Mouse (Mus musculus): ENCODE data around the gene Adarb2.
"Not testable (repeated sequence)": the region's sequence is repeated elsewhere in the genome, so short reads cannot be mapped to it uniquely, and the experiment has no call there.

Adarb2 gene

GRCm38 (mm10) chr13:8590460-8590859 is 387.8 kb downstream of the Adarb2 start:
- no peak for DNase-seq

DNA sequence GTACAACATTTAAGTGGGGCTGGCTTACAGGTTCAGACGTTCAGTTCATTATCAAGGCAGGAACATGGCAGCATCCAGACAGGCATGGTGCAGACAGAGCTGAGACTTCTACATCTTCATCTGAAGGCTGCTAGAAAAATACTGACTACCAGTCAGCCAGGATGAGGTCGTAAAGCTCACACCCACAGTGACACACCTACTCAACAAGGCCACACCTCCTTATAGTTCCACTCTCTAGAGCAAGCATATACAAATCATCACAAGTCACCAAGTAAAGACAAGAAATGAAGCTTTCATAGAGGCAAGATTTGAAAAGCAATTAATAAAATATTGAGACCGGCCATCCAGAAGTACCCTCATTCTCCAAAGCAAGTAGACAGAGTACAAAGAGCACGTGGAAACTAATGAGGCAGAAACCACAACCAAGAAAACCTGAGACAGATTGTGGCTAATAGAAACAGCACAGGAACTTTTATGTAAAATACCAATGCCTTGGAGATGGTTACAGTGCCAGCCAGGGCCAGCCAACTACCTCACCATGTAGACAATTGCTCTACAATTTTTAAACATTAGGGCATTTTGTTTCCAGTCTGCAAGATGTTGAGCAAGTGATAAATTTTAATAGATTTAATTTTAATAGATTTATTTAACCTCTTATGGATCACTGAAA is 394.4 kb downstream of the Adarb2 start:
- no peak for DNase-seq

GRCm38 (mm10) chr13:8597647-8598017 is 395.0 kb downstream of the Adarb2 start:
- DNase-seq = no peak

DNA sequence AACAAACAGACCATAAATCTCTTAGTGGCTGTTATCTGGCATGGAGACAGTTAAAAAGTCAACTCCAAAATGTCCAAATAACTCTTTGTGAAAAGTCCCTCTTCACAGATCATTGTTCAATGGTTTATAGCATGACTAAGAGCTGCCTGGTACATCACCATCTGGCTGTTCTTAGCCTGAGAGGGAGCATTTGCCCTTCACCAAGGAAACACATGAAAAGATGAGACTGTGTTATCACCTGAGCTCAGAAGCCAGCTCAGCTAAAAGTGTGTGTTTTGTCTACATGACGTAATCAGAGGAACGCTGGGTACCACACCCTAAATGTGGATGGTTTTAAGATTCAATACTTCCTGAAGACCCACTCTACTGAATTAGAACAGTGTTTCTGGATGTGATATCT is 403.0 kb downstream of the Adarb2 start:
- no peak for DNase-seq

GRCm38 (mm10) chr13:8608040-8608439 is 405.4 kb downstream of the Adarb2 start:
- no peak for DNase-seq

DNA sequence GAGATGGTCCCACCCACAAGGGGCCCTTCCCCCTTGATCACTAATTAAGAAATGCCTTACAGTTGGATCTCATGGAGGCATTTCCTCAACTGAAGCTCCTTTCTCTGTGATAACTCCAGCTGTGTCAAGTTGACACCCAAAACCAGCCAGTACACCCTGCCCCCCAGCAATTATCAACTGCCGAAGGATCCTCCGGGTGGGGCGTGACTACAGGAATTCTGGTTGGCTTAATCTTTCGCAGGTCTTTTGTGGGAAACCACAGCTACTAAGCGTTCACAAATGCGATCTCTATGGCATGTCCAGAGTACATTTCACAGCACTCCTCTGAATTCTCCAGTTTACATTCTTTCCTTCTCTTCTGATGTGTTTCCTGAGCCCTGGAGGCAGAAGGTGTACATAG is 406.3 kb downstream of the Adarb2 start:
- not testable (repeated sequence) for DNase-seq

GRCm38 (mm10) chr13:8610956-8611355 is 408.3 kb downstream of the Adarb2 start:
- DNase-seq = no peak

GRCm38 (mm10) chr13:8612618-8613391 is 410.1 kb downstream of the Adarb2 start:
- no peak for DNase-seq

DNA sequence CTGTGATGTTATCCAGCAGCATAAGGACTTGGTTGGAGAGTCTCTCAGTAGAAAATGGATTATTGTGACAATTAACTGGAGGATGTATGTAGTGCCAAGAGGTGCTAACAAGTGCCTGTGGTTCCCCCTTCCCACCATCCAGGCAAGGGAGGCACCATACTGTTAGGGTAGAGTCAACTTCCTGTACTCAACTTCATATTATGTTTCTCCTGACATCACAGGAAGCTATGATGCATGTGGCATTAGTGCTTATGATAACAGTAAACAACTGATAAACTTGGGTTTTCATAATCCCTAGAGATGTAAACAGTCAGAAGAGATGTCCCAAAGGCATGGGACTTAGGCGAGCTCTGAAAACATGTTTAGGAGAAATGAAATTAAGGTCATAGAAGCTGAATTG is 414.0 kb downstream of the Adarb2 start:
- DNase-seq = no peak

DNA sequence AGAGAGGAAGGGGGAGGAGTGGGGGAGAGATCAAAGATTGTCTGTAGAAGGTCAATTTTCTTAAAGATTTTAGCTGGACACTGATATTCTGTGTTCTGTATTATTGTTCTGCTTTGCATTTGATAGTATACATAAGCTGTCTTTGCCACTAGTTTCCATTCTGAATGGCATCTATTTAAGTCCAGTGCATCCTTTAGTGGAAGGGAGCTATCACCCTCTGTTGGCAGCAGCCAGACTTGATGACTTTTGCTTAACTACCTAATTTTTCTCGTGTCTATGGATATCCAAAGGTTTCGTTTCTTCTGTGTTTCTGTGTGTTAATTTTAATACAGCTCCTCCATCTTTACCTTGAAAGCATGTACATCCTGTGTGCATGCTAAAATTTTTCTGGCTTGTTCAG is 419.6 kb downstream of the Adarb2 start:
- DNase-seq = no peak

DNA sequence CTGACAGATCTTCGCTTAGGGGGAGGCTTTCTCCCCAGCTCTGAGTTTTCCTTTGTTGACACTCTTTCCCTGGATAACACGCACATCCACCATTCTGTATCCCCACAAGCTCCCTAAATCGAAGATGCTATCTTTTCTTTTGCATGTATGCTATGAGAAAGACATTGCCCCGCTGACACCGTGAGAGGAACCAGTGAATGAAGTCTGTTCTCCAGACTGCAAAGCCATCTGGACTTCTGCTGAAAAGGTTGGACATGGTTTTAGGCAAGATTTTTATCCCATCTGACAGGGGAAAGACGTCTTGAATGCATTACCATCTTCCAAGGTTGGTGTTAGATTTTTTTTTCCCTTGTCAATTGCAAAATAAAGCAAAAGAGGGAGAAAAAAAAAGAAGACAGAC is 426.9 kb downstream of the Adarb2 start:
- DNase-seq = no peak

- DNase-seq = no peak
Measured at GRCm38 (mm10) chr13:8631618-8632017, 429.0 kb downstream of the Adarb2 start.

DNA sequence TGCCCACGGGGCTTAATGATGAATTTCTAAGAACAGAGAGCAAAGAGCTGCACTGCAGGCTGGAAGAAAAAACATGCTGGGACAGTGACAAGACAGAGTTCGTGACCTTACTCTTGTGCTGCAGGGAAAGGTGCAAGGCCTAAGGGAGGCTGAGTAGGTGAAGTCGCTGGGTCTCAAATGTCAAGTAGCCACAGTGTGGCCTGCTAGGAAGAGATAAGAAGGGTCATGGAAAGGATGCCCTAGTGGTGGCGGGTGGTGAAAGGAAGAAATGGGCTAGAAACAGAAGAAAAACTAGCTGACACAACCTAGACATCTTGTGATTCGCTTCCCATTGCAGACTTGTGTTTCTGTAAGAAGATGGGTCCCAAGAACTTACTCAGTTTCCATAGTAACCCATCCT is 429.4 kb downstream of the Adarb2 start:
- no peak for DNase-seq

DNA sequence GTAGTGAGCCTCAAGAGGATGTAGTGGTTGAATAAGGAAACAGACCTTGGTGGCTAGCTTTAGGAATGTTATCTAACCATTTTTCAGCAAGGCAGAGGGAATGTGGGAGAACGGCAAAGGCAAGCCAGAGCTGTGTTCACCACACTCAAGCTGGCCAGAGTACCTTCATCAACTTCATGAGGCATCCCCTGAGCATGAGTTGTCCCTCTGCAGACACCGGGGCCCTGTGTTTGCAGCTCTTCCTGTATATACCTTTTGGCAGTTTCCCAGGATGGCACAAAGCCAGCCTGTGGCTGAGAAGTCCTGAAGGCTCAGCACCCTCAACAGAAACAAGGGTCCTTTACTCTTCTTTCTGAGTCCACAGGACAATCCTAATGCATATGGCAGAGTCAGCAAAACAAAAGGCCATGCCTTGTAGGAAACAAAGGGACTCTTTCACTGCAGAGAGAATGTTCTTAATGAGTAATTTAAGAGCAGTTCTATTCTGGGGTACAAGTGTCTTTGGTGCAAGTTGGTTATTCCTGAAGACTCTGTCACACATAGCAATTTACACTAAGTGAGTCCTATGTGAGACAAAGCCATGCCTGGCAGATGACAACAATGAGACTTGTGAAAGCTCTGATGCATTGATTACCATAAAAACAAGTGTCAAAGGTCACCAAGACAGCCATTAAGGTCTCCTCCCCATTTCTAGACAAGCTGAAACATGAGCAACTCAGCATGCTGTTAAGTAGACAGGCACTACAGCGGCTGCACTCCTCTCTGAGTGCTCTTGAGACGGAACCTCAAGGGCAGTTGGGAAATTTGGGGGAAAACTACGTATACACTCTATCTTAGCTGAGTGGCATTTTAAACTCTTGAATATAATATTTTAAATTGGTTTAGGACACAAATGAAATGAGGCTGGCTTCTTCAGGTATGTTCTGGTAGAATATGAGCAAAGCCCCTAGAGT is 431.0 kb downstream of the Adarb2 start:
- peak; percentile 8 to 25 for DNase-seq

- DNase-seq = no peak
Measured at GRCm38 (mm10) chr13:8642084-8642483, 439.4 kb downstream of the Adarb2 start.

DNA sequence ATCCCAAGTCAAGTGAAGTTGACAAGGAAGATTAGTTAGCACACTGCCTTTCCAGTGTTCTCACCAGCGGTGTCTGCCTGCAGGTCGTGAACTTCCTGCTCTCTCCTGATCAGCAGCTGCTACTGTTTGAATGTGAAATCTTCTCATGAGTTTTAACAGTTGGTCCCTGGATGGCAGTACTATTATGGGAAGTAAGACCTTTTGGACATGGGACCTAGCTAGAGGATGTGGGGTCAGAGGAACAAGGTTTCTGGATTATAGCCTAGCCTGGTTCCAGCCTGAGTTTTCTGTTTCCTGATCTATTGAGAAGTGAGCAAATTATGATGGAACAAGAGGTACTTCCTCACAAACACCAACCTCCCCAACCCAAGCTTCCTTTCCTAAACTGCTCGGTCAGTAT is 441.3 kb downstream of the Adarb2 start:
- DNase-seq = no peak

DNA sequence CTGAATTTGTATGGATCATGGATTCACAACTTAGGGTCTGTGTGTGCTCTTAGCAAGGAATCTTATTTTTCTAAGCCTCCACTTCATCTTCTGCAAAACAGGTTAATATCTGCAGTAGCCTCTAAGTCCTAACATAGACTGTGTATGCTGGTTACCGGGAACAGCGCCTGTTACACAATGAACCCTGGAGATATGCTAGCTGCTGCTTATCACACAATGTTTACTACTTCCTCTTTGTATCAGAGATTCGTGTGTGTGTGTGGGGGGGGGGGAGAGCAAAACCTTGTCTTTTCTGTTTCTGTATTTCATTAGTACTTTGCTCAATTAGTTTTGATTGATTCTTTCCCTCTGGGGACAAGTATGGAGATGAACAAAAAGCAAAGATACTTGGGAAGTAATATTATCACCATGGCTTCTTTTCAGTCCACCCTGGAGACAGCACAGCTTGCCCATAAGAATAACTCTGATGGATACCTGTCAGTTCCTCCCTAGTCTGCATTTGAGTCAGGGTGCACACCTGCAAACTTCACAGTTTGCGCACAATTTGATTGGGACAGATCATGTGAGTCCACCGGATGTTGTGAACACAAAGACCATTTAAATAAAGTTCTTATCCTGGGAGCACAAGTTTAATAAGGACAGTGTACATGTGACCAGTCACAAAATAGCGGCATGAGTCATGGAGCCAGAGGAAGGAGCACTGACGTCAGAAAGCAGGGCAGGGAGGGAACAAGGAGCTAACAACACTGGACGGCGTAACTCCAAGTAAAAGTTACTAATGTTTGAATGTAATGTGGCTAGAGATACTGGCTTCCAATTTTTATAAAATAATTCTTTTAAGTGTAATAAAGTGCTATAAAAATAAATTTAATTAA is 442.4 kb downstream of the Adarb2 start:
- no peak for DNase-seq

- no peak for DNase-seq
Measured at GRCm38 (mm10) chr13:8649261-8649660, 446.6 kb downstream of the Adarb2 start.

GRCm38 (mm10) chr13:8664615-8665240 is 462.1 kb downstream of the Adarb2 start:
- no peak for DNase-seq

- DNase-seq = no peak
Measured at GRCm38 (mm10) chr13:8677174-8677573, 474.5 kb downstream of the Adarb2 start.

DNA sequence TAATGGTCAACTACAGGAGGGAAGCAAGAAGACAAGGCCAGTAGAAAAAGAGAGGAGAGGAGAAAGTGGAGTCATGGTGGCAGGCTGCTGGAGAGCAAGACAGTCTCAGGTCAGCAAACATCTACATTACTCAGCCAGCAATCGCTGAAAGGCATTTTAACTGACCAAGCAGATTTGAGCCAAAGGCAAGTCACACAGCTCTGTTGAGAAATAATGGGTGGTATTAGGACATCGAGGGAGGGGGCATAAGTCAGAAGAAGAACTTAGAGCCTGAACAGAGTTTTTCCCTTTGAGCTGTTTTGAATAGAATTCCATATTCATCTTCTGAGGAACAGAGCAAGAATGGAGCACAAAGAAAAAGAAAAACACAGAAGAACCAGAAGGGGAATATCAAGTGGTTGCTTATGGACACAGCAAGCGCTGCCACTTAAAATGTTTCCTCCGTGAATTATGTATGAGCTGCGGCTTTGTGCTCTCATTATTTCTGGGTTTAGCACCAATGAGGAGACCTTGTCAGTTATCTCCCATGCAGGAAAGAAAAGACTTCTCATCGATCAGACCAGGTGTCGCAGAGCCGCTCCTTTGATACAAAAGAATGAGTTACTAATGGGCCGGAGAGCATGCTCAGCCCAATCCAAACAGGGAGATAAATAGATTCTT is 477.9 kb downstream of the Adarb2 start:
- no peak for DNase-seq
